Mouse (Mus musculus): ENCODE data around the gene Dnah14. TPM values are rescaled to one million over a fixed set of nuclear protein-coding genes. Genes with fewer than 3 reads are reported as not detected.

The Dnah14 gene
- polyA plus RNA-seq, 1 experiment from 2014 or later = 1.6 TPM

GRCm38 (mm10) chr1:181615866-181616491, 39.6 kb downstream of the Dnah14 start:
- H3K36me3 ChIP-seq = no peaks in the 10 kb centered on the region
- H3K4me3 ChIP-seq = no peak overlapping the region
- H3K9ac ChIP-seq = no peak overlapping the region
- H3K9me3 ChIP-seq = no peaks in the 10 kb centered on the region
- no peaks in the 10 kb centered on the region for H3K27me3 ChIP-seq
- H3K27ac ChIP-seq = no peak overlapping the region
- H3K4me2 ChIP-seq (replicated peaks) = no peak overlapping the region
- ATAC-seq (ENCODE audit: insufficient number of reproducible peaks, insufficient read depth, low FRiP score, low TSS enrichment) = no peak
- peaks cover 5% of the 10 kb centered on the region; the same call in 1 of the 2 replicates for H3K4me1 ChIP-seq
- 40% methylated on average over 11 of the region's 11 CpGs for WGBS

GRCm38 (mm10) chr1:181617332-181617731, 41.0 kb downstream of the Dnah14 start:
- no peak overlapping the region for H3K27ac ChIP-seq
- H3K36me3 ChIP-seq = no peaks in the 10 kb centered on the region
- no peak for ATAC-seq (ENCODE audit: insufficient number of reproducible peaks, insufficient read depth, low FRiP score, low TSS enrichment)
- H3K9me3 ChIP-seq = no peaks in the 10 kb centered on the region
- no peak overlapping the region for H3K4me2 ChIP-seq (replicated peaks)
- no peak overlapping the region for H3K9ac ChIP-seq
- no peaks in the 10 kb centered on the region for H3K4me1 ChIP-seq
- no peak overlapping the region for H3K4me3 ChIP-seq
- WGBS = 44% methylated on average over 5 of the region's 5 CpGs
- H3K27me3 ChIP-seq = no peaks in the 10 kb centered on the region

- H3K9ac ChIP-seq = no peak overlapping the region
- H3K9me3 ChIP-seq = no peaks in the 10 kb centered on the region
- H3K27ac ChIP-seq = no peak overlapping the region
- H3K36me3 ChIP-seq = no peaks in the 10 kb centered on the region
- WGBS = 53% methylated on average over 6 of the region's 6 CpGs
- peaks cover 2% of the 10 kb centered on the region; the same call in 1 of the 2 replicates for H3K4me1 ChIP-seq
- no peak for ATAC-seq (ENCODE audit: insufficient number of reproducible peaks, insufficient read depth, low FRiP score, low TSS enrichment)
- no peaks in the 10 kb centered on the region for H3K27me3 ChIP-seq
- no peak overlapping the region for H3K4me2 ChIP-seq (replicated peaks)
- no peak overlapping the region for H3K4me3 ChIP-seq
Measured at GRCm38 (mm10) chr1:181623149-181623680, 46.9 kb downstream of the Dnah14 start.

GRCm38 (mm10) chr1:181624876-181625275, 48.5 kb downstream of the Dnah14 start:
- ATAC-seq (ENCODE audit: insufficient number of reproducible peaks, insufficient read depth, low FRiP score, low TSS enrichment) = no peak
- Histone ChIP-seq H3K9ac (no peak overlapping the region), H3K4me2 (replicated peaks) (no peak overlapping the region), H3K4me3 (no peak overlapping the region), H3K36me3 (no peaks in the 10 kb centered on the region), H3K27me3 (no peaks in the 10 kb centered on the region), H3K4me1 (peaks cover 11% of the 10 kb centered on the region; the same call in 1 of the 2 replicates), H3K9me3 (no peaks in the 10 kb centered on the region), H3K27ac (no peak overlapping the region)
- 89% methylated on average over 8 of the region's 8 CpGs for WGBS

- no peak for ATAC-seq (ENCODE audit: insufficient number of reproducible peaks, insufficient read depth, low FRiP score, low TSS enrichment)
- Histone ChIP-seq H3K4me2 (replicated peaks) (no peak overlapping the region), H3K9me3 (no peaks in the 10 kb centered on the region), H3K27ac (no peak overlapping the region), H3K4me3 (no peak overlapping the region), H3K36me3 (no peaks in the 10 kb centered on the region), H3K9ac (no peak overlapping the region), H3K4me1 (peaks cover 11% of the 10 kb centered on the region; the same call in 1 of the 2 replicates), H3K27me3 (no peaks in the 10 kb centered on the region)
- WGBS = 48% methylated on average over 6 of the region's 6 CpGs
Measured at GRCm38 (mm10) chr1:181628276-181628675, 51.9 kb downstream of the Dnah14 start.

GRCm38 (mm10) chr1:181631371-181631770, 55.0 kb downstream of the Dnah14 start:
- Histone ChIP-seq H3K4me2 (replicated peaks) (no peak overlapping the region), H3K27ac (no peak overlapping the region), H3K27me3 (no peaks in the 10 kb centered on the region), H3K9me3 (no peaks in the 10 kb centered on the region), H3K4me3 (no peak overlapping the region), H3K36me3 (no peaks in the 10 kb centered on the region), H3K9ac (no peak overlapping the region), H3K4me1 (peaks cover 11% of the 10 kb centered on the region; the same call in 1 of the 2 replicates)
- WGBS = 26% methylated on average over 4 of the region's 4 CpGs
- ATAC-seq (ENCODE audit: insufficient number of reproducible peaks, insufficient read depth, low FRiP score, low TSS enrichment) = no peak

- no peaks in the 10 kb centered on the region for H3K36me3 ChIP-seq
- H3K4me1 ChIP-seq = no peaks in the 10 kb centered on the region
- 84% methylated on average over 12 of the region's 12 CpGs for WGBS
- no peak overlapping the region for H3K9ac ChIP-seq
- H3K27ac ChIP-seq = no peak overlapping the region
- no peak overlapping the region for H3K4me2 ChIP-seq (replicated peaks)
- H3K9me3 ChIP-seq = no peaks in the 10 kb centered on the region
- H3K27me3 ChIP-seq = no peaks in the 10 kb centered on the region
- no peak for ATAC-seq (ENCODE audit: insufficient number of reproducible peaks, insufficient read depth, low FRiP score, low TSS enrichment)
- no peak overlapping the region for H3K4me3 ChIP-seq
Measured at GRCm38 (mm10) chr1:181637997-181638713, 61.8 kb downstream of the Dnah14 start.

- ATAC-seq (ENCODE audit: insufficient number of reproducible peaks, insufficient read depth, low FRiP score, low TSS enrichment) = no peak
- Histone ChIP-seq H3K36me3 (no peaks in the 10 kb centered on the region), H3K4me3 (no peak overlapping the region), H3K9me3 (no peaks in the 10 kb centered on the region), H3K4me1 (no peaks in the 10 kb centered on the region), H3K9ac (no peak overlapping the region), H3K4me2 (replicated peaks) (no peak overlapping the region), H3K27me3 (no peaks in the 10 kb centered on the region), H3K27ac (no peak overlapping the region)
- WGBS = 91% methylated on average over 2 of the region's 2 CpGs
Measured at GRCm38 (mm10) chr1:181640383-181640782, 64.0 kb downstream of the Dnah14 start.

- no peak overlapping the region for H3K27ac ChIP-seq
- no peak; the same call in 1 of the 2 replicates for ATAC-seq (ENCODE audit: insufficient number of reproducible peaks, insufficient read depth, low FRiP score, low TSS enrichment)
- H3K4me3 ChIP-seq = no peak overlapping the region
- no peaks in the 10 kb centered on the region for H3K27me3 ChIP-seq
- H3K9ac ChIP-seq = no peak overlapping the region
- H3K9me3 ChIP-seq = no peaks in the 10 kb centered on the region
- no peak overlapping the region for H3K4me2 ChIP-seq (replicated peaks)
- no peaks in the 10 kb centered on the region for H3K36me3 ChIP-seq
- whole genome bisulfite sequencing = 49% methylated on average over 8 of the region's 8 CpGs
- H3K4me1 ChIP-seq = no peaks in the 10 kb centered on the region
Measured at GRCm38 (mm10) chr1:181647467-181647866, 71.1 kb downstream of the Dnah14 start.

GRCm38 (mm10) chr1:181653481-181653880, 77.1 kb downstream of the Dnah14 start:
- Histone ChIP-seq H3K27ac (no peak overlapping the region), H3K4me3 (no peak overlapping the region), H3K27me3 (no peaks in the 10 kb centered on the region), H3K36me3 (no peaks in the 10 kb centered on the region), H3K9ac (no peak overlapping the region), H3K4me2 (replicated peaks) (no peak overlapping the region), H3K4me1 (no peaks in the 10 kb centered on the region), H3K9me3 (no peaks in the 10 kb centered on the region)
- ATAC-seq (ENCODE audit: insufficient number of reproducible peaks, insufficient read depth, low FRiP score, low TSS enrichment) = no peak
- WGBS = 53% methylated on average over 3 of the region's 3 CpGs

GRCm38 (mm10) chr1:181656421-181656820, 80.1 kb downstream of the Dnah14 start:
- ATAC-seq (ENCODE audit: insufficient number of reproducible peaks, insufficient read depth, low FRiP score, low TSS enrichment) = no peak
- no peak overlapping the region for H3K27ac ChIP-seq
- no peaks in the 10 kb centered on the region for H3K27me3 ChIP-seq
- 85% methylated on average over 5 of the region's 5 CpGs for WGBS
- H3K4me3 ChIP-seq = no peak overlapping the region
- H3K36me3 ChIP-seq = no peaks in the 10 kb centered on the region
- no peaks in the 10 kb centered on the region for H3K4me1 ChIP-seq
- no peak overlapping the region for H3K4me2 ChIP-seq (replicated peaks)
- H3K9me3 ChIP-seq = no peaks in the 10 kb centered on the region
- no peak overlapping the region for H3K9ac ChIP-seq

GRCm38 (mm10) chr1:181666801-181667200, 90.4 kb downstream of the Dnah14 start:
- no peaks in the 10 kb centered on the region for H3K9me3 ChIP-seq
- H3K4me2 ChIP-seq (replicated peaks) = no peak overlapping the region
- H3K36me3 ChIP-seq = no peaks in the 10 kb centered on the region
- H3K4me3 ChIP-seq = no peak overlapping the region
- no peaks in the 10 kb centered on the region for H3K4me1 ChIP-seq
- H3K9ac ChIP-seq = no peak overlapping the region
- H3K27me3 ChIP-seq = no peaks in the 10 kb centered on the region
- no peak for ATAC-seq (ENCODE audit: insufficient number of reproducible peaks, insufficient read depth, low FRiP score, low TSS enrichment)
- H3K27ac ChIP-seq = no peak overlapping the region
- 57% methylated on average over 4 of the region's 4 CpGs for WGBS

Measured in embryonic facial prominence, embryonic 12.5 days (tissue).